Mouse (Mus musculus) testis, adult 2 months (tissue): Measurements from ENCODE around the gene Dbp.

Source experiments
- CTCF ChIP-seq: fragments of 200-500 bp; IDR thresholded peaks from 2 replicates; pipeline ENCODE4 v1.5.1; 2012; ENCODE audit warnings: low read depth, mild to moderate bottlenecking, inconsistent platforms, low read length, moderate library complexity; ENCODE audit not compliant: control insufficient read depth, insufficient read depth, insufficient replicate concordance
- POLR2A ChIP-seq: fragments of 200-500 bp; IDR thresholded peaks from 2 replicates; pipeline ENCODE4 v1.6.1; 2012; ENCODE audit warnings: low read depth, mild to moderate bottlenecking, inconsistent platforms, low read length, moderate library complexity; ENCODE audit not compliant: control insufficient read depth

- no peak for TF ChIP-seq CTCF
- no peak for TF ChIP-seq POLR2A
These were observed 22.7 kb downstream of the Dbp start for GRCm38 (mm10) chr7:45727625-45728024.
